Mouse (Mus musculus): ENCODE measurements around the gene Tecta. TPM values are rescaled to one million over a fixed set of nuclear protein-coding genes. Genes with fewer than 3 reads are reported as not detected.

Gene Tecta
- polyA plus RNA-seq, 1 experiment from 2014 or later = 0.33 TPM

GRCm38 (mm10) chr9:42320616-42321015, 79.1 kb downstream of the Tecta start:
- H3K9me3 ChIP-seq (ENCODE audit: control insufficient read depth, low read length) = no peaks in the 10 kb centered on the region
- H3K4me1 ChIP-seq (ENCODE audit: control insufficient read depth, insufficient read depth, low read length) = no peaks in the 10 kb centered on the region
- H3K4me3 ChIP-seq (ENCODE audit: low read depth, low read length) = no peak overlapping the region
- no peak overlapping the region for H3K27ac ChIP-seq (ENCODE audit: low read depth, low read length)
- H3K4me2 ChIP-seq (ENCODE audit: low read depth, low read length) = no peak overlapping the region
- 93% methylated on average over 7 of the region's 7 CpGs for WGBS
- ATAC-seq (ENCODE audit: low read depth) = no peak
- no peaks in the 10 kb centered on the region for H3K36me3 ChIP-seq (ENCODE audit: control insufficient read depth, insufficient read depth, low read length)
- H3K9ac ChIP-seq (replicated peaks; ENCODE audit: low read depth, low read length) = no peak overlapping the region
- H3K27me3 ChIP-seq (ENCODE audit: control insufficient read depth, insufficient read depth, low read length) = no peaks in the 10 kb centered on the region

DNA sequence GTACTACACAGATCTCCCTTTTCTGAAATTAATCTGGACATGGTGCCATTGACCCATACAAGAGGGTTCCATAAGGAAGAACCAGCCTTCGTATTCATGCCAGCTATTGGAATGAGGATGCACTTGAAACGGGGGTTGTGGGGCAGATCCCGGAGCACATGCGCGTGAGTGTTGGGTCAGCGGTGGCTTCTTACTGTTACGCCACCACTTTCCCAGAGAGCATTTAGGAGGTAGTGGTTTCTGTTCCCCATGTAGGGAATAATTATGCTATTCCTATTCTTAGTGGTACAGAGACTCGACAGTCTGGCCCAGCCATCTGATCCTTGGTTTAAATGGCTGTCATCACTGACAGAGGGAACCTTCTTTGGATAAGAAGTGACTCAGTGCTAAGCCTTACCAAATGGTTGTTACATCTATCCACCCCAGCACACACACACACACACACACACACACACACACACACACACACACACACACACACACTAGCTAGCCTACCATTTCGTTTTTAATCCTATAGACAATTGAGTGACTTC, 81.2 kb downstream of the Tecta start:
- WGBS = 86% methylated on average over 9 of the region's 9 CpGs
- H3K9ac ChIP-seq (replicated peaks; ENCODE audit: low read depth, low read length) = no peak overlapping the region
- no peak overlapping the region for H3K4me3 ChIP-seq (ENCODE audit: low read depth, low read length)
- no peaks in the 10 kb centered on the region for H3K36me3 ChIP-seq (ENCODE audit: control insufficient read depth, insufficient read depth, low read length)
- no peak overlapping the region for H3K27ac ChIP-seq (ENCODE audit: low read depth, low read length)
- H3K9me3 ChIP-seq (ENCODE audit: control insufficient read depth, low read length) = no peaks in the 10 kb centered on the region
- no peaks in the 10 kb centered on the region for H3K4me1 ChIP-seq (ENCODE audit: control insufficient read depth, insufficient read depth, low read length)
- H3K27me3 ChIP-seq (ENCODE audit: control insufficient read depth, insufficient read depth, low read length) = no peaks in the 10 kb centered on the region
- H3K4me2 ChIP-seq (ENCODE audit: low read depth, low read length) = no peak overlapping the region
- ATAC-seq (ENCODE audit: low read depth) = no peak

DNA sequence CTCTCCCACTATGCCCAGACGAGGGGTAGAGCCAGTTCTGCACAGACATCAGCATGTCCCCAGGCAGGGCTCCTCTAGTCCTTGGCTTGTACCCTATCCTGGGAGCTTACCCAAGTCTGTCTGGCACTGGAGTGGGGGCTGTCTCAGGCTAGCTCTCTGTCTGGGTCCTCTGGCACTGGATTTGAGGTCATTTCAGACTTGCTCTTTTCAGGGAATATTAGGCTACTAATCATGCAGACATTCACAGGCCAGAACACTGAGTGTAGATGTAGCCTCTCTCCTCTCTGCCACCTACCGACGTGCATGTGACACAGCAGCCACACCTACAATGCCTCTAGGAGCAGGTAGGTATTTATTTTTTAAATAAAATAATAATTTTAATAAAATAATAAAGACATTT, 82.4 kb downstream of the Tecta start:
- no peak overlapping the region for H3K4me2 ChIP-seq (ENCODE audit: low read depth, low read length)
- H3K27ac ChIP-seq (ENCODE audit: low read depth, low read length) = no peak overlapping the region
- H3K27me3 ChIP-seq (ENCODE audit: control insufficient read depth, insufficient read depth, low read length) = no peaks in the 10 kb centered on the region
- H3K36me3 ChIP-seq (ENCODE audit: control insufficient read depth, insufficient read depth, low read length) = no peaks in the 10 kb centered on the region
- no peak for ATAC-seq (ENCODE audit: low read depth)
- H3K9ac ChIP-seq (replicated peaks; ENCODE audit: low read depth, low read length) = no peak overlapping the region
- H3K9me3 ChIP-seq (ENCODE audit: control insufficient read depth, low read length) = no peaks in the 10 kb centered on the region
- no peaks in the 10 kb centered on the region for H3K4me1 ChIP-seq (ENCODE audit: control insufficient read depth, insufficient read depth, low read length)
- H3K4me3 ChIP-seq (ENCODE audit: low read depth, low read length) = no peak overlapping the region
- 72% methylated on average over 3 of the region's 3 CpGs for WGBS

DNA sequence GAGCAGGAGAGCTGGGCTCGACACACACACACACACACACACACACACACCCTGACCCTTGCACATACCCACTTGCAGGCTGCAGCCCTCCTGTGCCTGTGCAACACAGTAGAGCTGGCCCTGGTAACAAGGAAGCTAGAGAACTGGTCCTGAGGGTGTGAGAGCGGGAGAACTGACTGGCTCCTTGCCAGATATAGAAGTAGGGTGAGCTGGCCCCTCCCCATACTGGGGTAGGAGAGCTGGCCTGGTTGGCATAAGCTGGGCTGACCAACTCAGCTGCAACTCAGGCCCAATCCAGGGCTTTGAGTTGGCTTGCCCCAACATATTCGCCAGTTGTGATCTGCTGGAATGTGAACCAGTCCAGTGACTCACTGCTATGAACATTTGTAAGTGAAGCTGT, 83.9 kb downstream of the Tecta start:
- WGBS = 64% methylated on average over 3 of the region's 3 CpGs
- no peaks in the 10 kb centered on the region for H3K9me3 ChIP-seq (ENCODE audit: control insufficient read depth, low read length)
- no peaks in the 10 kb centered on the region for H3K36me3 ChIP-seq (ENCODE audit: control insufficient read depth, insufficient read depth, low read length)
- no peak for ATAC-seq (ENCODE audit: low read depth)
- no peak overlapping the region for H3K27ac ChIP-seq (ENCODE audit: low read depth, low read length)
- no peak overlapping the region for H3K4me3 ChIP-seq (ENCODE audit: low read depth, low read length)
- no peaks in the 10 kb centered on the region for H3K27me3 ChIP-seq (ENCODE audit: control insufficient read depth, insufficient read depth, low read length)
- no peaks in the 10 kb centered on the region for H3K4me1 ChIP-seq (ENCODE audit: control insufficient read depth, insufficient read depth, low read length)
- no peak overlapping the region for H3K9ac ChIP-seq (replicated peaks; ENCODE audit: low read depth, low read length)
- no peak overlapping the region for H3K4me2 ChIP-seq (ENCODE audit: low read depth, low read length)

DNA sequence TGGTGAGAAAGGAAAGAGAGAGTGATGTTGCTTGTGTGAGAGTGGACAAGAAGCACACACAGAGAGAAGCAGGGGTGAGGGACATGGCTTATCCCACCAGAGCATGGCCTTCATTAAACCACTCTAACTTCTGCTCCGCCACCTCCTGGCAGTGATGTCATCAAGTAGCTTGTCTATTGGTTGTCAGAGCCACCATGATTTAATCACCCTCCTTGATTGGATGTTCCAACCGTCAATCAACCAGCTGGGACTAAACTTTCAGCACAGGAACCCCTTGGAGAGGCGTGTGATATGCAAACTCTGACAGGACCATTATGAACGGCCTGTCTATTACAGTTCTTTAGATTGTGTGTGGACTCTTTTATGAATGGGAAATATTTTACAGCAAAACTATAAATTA, 84.8 kb downstream of the Tecta start:
- ATAC-seq (ENCODE audit: low read depth) = no peak
- Histone ChIP-seq H3K4me1 (ENCODE audit: control insufficient read depth, insufficient read depth, low read length) (no peaks in the 10 kb centered on the region), H3K4me3 (ENCODE audit: low read depth, low read length) (no peak overlapping the region), H3K9me3 (ENCODE audit: control insufficient read depth, low read length) (no peaks in the 10 kb centered on the region), H3K4me2 (ENCODE audit: low read depth, low read length) (no peak overlapping the region), H3K27me3 (ENCODE audit: control insufficient read depth, insufficient read depth, low read length) (no peaks in the 10 kb centered on the region), H3K9ac (replicated peaks; ENCODE audit: low read depth, low read length) (no peak overlapping the region), H3K27ac (ENCODE audit: low read depth, low read length) (no peak overlapping the region), H3K36me3 (ENCODE audit: control insufficient read depth, insufficient read depth, low read length) (no peaks in the 10 kb centered on the region)
- WGBS = 74% methylated on average over 4 of the region's 4 CpGs

- Histone ChIP-seq H3K4me1 (ENCODE audit: control insufficient read depth, insufficient read depth, low read length) (no peaks in the 10 kb centered on the region), H3K9ac (replicated peaks; ENCODE audit: low read depth, low read length) (no peak overlapping the region), H3K36me3 (ENCODE audit: control insufficient read depth, insufficient read depth, low read length) (no peaks in the 10 kb centered on the region), H3K4me2 (ENCODE audit: low read depth, low read length) (no peak overlapping the region), H3K9me3 (ENCODE audit: control insufficient read depth, low read length) (no peaks in the 10 kb centered on the region), H3K4me3 (ENCODE audit: low read depth, low read length) (no peak overlapping the region), H3K27ac (ENCODE audit: low read depth, low read length) (no peak overlapping the region), H3K27me3 (ENCODE audit: control insufficient read depth, insufficient read depth, low read length) (no peaks in the 10 kb centered on the region)
- no peak for ATAC-seq (ENCODE audit: low read depth)
- WGBS = 69% methylated on average over 6 of the region's 6 CpGs
Observed at GRCm38 (mm10) chr9:42314388-42314787, 85.3 kb downstream of the Tecta start.

GRCm38 (mm10) chr9:42313872-42314271, 85.9 kb downstream of the Tecta start:
- Histone ChIP-seq H3K4me3 (ENCODE audit: low read depth, low read length) (no peak overlapping the region), H3K27ac (ENCODE audit: low read depth, low read length) (no peak overlapping the region), H3K27me3 (ENCODE audit: control insufficient read depth, insufficient read depth, low read length) (no peaks in the 10 kb centered on the region), H3K4me2 (ENCODE audit: low read depth, low read length) (no peak overlapping the region), H3K9ac (replicated peaks; ENCODE audit: low read depth, low read length) (no peak overlapping the region), H3K9me3 (ENCODE audit: control insufficient read depth, low read length) (no peaks in the 10 kb centered on the region), H3K4me1 (ENCODE audit: control insufficient read depth, insufficient read depth, low read length) (no peaks in the 10 kb centered on the region), H3K36me3 (ENCODE audit: control insufficient read depth, insufficient read depth, low read length) (no peaks in the 10 kb centered on the region)
- ATAC-seq (ENCODE audit: low read depth) = no peak
- WGBS = 18% methylated on average over 3 of the region's 3 CpGs

DNA sequence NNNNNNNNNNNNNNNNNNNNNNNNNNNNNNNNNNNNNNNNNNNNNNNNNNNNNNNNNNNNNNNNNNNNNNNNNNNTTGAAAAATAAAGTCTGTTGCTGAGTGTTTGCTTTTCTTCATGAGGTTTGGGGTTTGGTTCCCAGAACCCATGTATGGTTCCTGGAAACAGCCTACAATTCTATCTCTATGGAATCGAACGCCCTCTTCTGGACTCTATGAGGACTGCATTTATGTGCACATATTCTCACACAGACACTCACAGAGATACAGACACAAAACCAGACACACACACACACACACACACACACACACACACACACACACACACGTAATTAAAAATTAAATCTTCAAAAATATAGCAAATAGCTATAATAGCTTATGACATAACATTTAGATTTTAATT, 88.4 kb downstream of the Tecta start:
- no peaks in the 10 kb centered on the region for H3K36me3 ChIP-seq (ENCODE audit: control insufficient read depth, insufficient read depth, low read length)
- H3K4me3 ChIP-seq (ENCODE audit: low read depth, low read length) = no peak overlapping the region
- H3K4me1 ChIP-seq (ENCODE audit: control insufficient read depth, insufficient read depth, low read length) = no peaks in the 10 kb centered on the region
- H3K27ac ChIP-seq (ENCODE audit: low read depth, low read length) = no peak overlapping the region
- H3K27me3 ChIP-seq (ENCODE audit: control insufficient read depth, insufficient read depth, low read length) = no peaks in the 10 kb centered on the region
- no peak for ATAC-seq (ENCODE audit: low read depth)
- H3K9ac ChIP-seq (replicated peaks; ENCODE audit: low read depth, low read length) = no peak overlapping the region
- H3K4me2 ChIP-seq (ENCODE audit: low read depth, low read length) = no peak overlapping the region
- WGBS = 96% methylated on average over 3 of the region's 3 CpGs
- no peaks in the 10 kb centered on the region for H3K9me3 ChIP-seq (ENCODE audit: control insufficient read depth, low read length)

GRCm38 (mm10) chr9:42303894-42304293, 95.8 kb downstream of the Tecta start:
- no peak overlapping the region for H3K27ac ChIP-seq (ENCODE audit: low read depth, low read length)
- H3K27me3 ChIP-seq (ENCODE audit: control insufficient read depth, insufficient read depth, low read length) = no peaks in the 10 kb centered on the region
- H3K9ac ChIP-seq (replicated peaks; ENCODE audit: low read depth, low read length) = no peak overlapping the region
- no peaks in the 10 kb centered on the region for H3K9me3 ChIP-seq (ENCODE audit: control insufficient read depth, low read length)
- ATAC-seq (ENCODE audit: low read depth) = no peak
- 94% methylated on average over 4 of the region's 4 CpGs for WGBS
- H3K4me3 ChIP-seq (ENCODE audit: low read depth, low read length) = no peak overlapping the region
- no peaks in the 10 kb centered on the region for H3K36me3 ChIP-seq (ENCODE audit: control insufficient read depth, insufficient read depth, low read length)
- H3K4me2 ChIP-seq (ENCODE audit: low read depth, low read length) = no peak overlapping the region
- H3K4me1 ChIP-seq (ENCODE audit: control insufficient read depth, insufficient read depth, low read length) = no peaks in the 10 kb centered on the region

Measured in neural tube, embryonic 14.5 days (tissue).